ENCODE assay signal across 28 mouse cellular contexts in the genomic region with DNA sequence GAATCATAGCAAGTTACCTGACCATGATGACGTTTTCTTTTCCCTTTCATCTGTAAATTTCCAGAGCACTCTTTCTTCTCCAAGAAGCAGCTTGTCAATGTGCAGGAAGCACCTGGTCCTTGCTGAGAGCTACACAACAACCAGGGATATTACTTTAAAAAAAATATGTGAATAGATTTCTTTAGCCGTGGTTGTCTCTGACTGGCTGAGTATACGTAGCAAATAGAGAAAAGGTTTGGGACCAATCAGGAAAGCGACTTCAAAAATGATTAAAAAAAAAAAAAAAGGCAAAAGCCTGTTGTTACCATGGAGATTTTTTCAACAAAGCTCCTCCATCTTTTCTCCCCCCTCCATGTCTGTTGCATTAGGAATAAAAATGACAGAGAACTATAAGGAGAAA.
DNase-seq lines count a peak whose midpoint lies in the region; ATAC-seq and TF ChIP-seq lines count a peak whose summit lies in the region.
"Had no signal": no experiment of that assay in that cellular context is flagged by ENCODE, and none has a peak within 500 bp of the region (broad histone marks: within the 10 kb centered on the region; RNA-seq: fewer than 3 reads in every experiment).

No protein-coding gene starts in this region.

- no peak overlapping the region for H3K9ac ChIP-seq in forebrain, embryonic 15.5 days (replicated peaks)
- H3K9ac ChIP-seq in forebrain, embryonic 11.5 days (ENCODE audit: low read length), result no peak overlapping the region
- H3K9ac ChIP-seq in hindbrain, postnatal 0 days (replicated peaks; ENCODE audit: low read length), result no peak overlapping the region
- H3K9ac ChIP-seq in hindbrain, embryonic 12.5 days, result no peak overlapping the region
- peak overlapping the region; percentile 31; the same call in 1 of the 2 replicates for H3K9ac ChIP-seq in midbrain, embryonic 16.5 days (ENCODE audit: low read depth, low read length)
- H3K9ac ChIP-seq: embryonic facial prominence, embryonic 12.5 days; liver, embryonic 15.5 days; lung, embryonic 15.5 days; neural tube, embryonic 12.5 days; stomach, embryonic 15.5 days had no signal

- H3K4me2 ChIP-seq in forebrain, embryonic 15.5 days (replicated peaks), result no peak overlapping the region
- H3K4me2 ChIP-seq in forebrain, embryonic 11.5 days (ENCODE audit: low read depth, low read length, severe bottlenecking), result no peak overlapping the region
- no peak overlapping the region for H3K4me2 ChIP-seq in hindbrain, postnatal 0 days (ENCODE audit: low read depth, low read length)
- H3K4me2 ChIP-seq in hindbrain, embryonic 12.5 days (replicated peaks), result no peak overlapping the region
- H3K4me2 ChIP-seq in midbrain, embryonic 16.5 days (ENCODE audit: low read length), result peak overlapping the region; percentile 26; the same call in 1 of the 2 replicates
- H3K4me2 ChIP-seq: embryonic facial prominence, embryonic 12.5 days; liver, embryonic 15.5 days; lung, embryonic 15.5 days; neural tube, embryonic 12.5 days; stomach, embryonic 15.5 days had no signal

- H3K4me1 ChIP-seq in forebrain, embryonic 15.5 days, result no peaks in the 10 kb centered on the region
- no peaks in the 10 kb centered on the region for H3K4me1 ChIP-seq in forebrain, embryonic 11.5 days (replicated peaks; ENCODE audit: control insufficient read depth, insufficient read depth, low read length)
- no peaks in the 10 kb centered on the region for H3K4me1 ChIP-seq in hindbrain, postnatal 0 days (ENCODE audit: insufficient read depth, low read length)
- H3K4me1 ChIP-seq in hindbrain, embryonic 12.5 days, result no peaks in the 10 kb centered on the region
- H3K4me1 ChIP-seq in midbrain, embryonic 16.5 days (ENCODE audit: control insufficient read depth, insufficient read depth, low read length), result no peaks in the 10 kb centered on the region
- H3K4me1 ChIP-seq: embryonic facial prominence, embryonic 12.5 days; limb, embryonic 10.5 days; liver, embryonic 15.5 days; lung, embryonic 15.5 days; megakaryocyte, embryonic 14.5 days; neural tube, embryonic 12.5 days; stomach, embryonic 15.5 days had no signal

- DNase-seq in forebrain, embryonic 11.5 days (ENCODE audit: low spot score), result no peak
- peak; percentile 5 for DNase-seq in hindbrain, postnatal 0 days (ENCODE audit: low spot score)
- peak; percentile 36 for DNase-seq in brain, adult 2 months (ENCODE audit: low read depth, low spot score)
- no peak for DNase-seq in ovary, postnatal 14 days (ENCODE audit: low spot score)
- DNase-seq: adrenal gland, postnatal 14 days; cerebellum, adult 11-12 months; cerebellum, postnatal 10 days; gastrocnemius, adult 2 months; kidney, adult 18-20 months; kidney, postnatal 4 days; layer of hippocampus, adult 9-11 months; liver; lung, postnatal 36 days; right cerebral cortex, adult 18-20 months; right cerebral cortex, postnatal 4 days; thymus, adult 18-20 months; thymus, postnatal 36 days had no signal

- no peak overlapping the region; the same call in 1 of the 2 replicates for H3K27ac ChIP-seq in forebrain, embryonic 15.5 days (replicated peaks)
- H3K27ac ChIP-seq in forebrain, embryonic 11.5 days (ENCODE audit: low read depth, low read length), result no peak overlapping the region
- 0 out of 2 replicates have a peak overlapping the region, but pooled peaks have one; percentile 26 for H3K27ac ChIP-seq in hindbrain, postnatal 0 days
- no peak overlapping the region for H3K27ac ChIP-seq in hindbrain, embryonic 12.5 days
- peak overlapping the region; percentile 70 for H3K27ac ChIP-seq in midbrain, embryonic 16.5 days (ENCODE audit: low read length)
- H3K27ac ChIP-seq: embryonic facial prominence, embryonic 12.5 days; gastrocnemius, adult 2 months; limb, embryonic 10.5 days; liver, embryonic 15.5 days; lung, embryonic 15.5 days; neural tube, embryonic 12.5 days; stomach, embryonic 15.5 days had no signal

- no peaks in the 10 kb centered on the region for H3K9me3 ChIP-seq in forebrain, embryonic 15.5 days
- no peaks in the 10 kb centered on the region for H3K9me3 ChIP-seq in forebrain, embryonic 11.5 days (ENCODE audit: control insufficient read depth, low read length)
- no peaks in the 10 kb centered on the region for H3K9me3 ChIP-seq in hindbrain, postnatal 0 days (ENCODE audit: low read length)
- H3K9me3 ChIP-seq in hindbrain, embryonic 12.5 days (replicated peaks), result no peaks in the 10 kb centered on the region
- no peaks in the 10 kb centered on the region for H3K9me3 ChIP-seq in midbrain, embryonic 16.5 days (replicated peaks; ENCODE audit: control insufficient read depth, low read length, poor library complexity, severe bottlenecking)
- H3K9me3 ChIP-seq: embryonic facial prominence, embryonic 12.5 days; limb, embryonic 10.5 days; liver, embryonic 15.5 days; lung, embryonic 15.5 days; megakaryocyte, embryonic 14.5 days; neural tube, embryonic 12.5 days; stomach, embryonic 15.5 days had no signal

- no peaks in the 10 kb centered on the region for H3K36me3 ChIP-seq in forebrain, embryonic 15.5 days
- no peaks in the 10 kb centered on the region for H3K36me3 ChIP-seq in forebrain, embryonic 11.5 days (ENCODE audit: control insufficient read depth, insufficient read depth, low read length)
- H3K36me3 ChIP-seq in hindbrain, postnatal 0 days (ENCODE audit: insufficient read depth, low read length), result no peaks in the 10 kb centered on the region
- H3K36me3 ChIP-seq in hindbrain, embryonic 12.5 days, result no peaks in the 10 kb centered on the region
- no peaks in the 10 kb centered on the region for H3K36me3 ChIP-seq in midbrain, embryonic 16.5 days (ENCODE audit: control insufficient read depth, insufficient read depth, low read length)
- H3K36me3 ChIP-seq: embryonic facial prominence, embryonic 12.5 days; limb, embryonic 10.5 days; liver, embryonic 15.5 days; lung, embryonic 15.5 days; neural tube, embryonic 12.5 days; stomach, embryonic 15.5 days had no signal

- no peak for TF ChIP-seq CTCF in hindbrain, postnatal 0 days (IDR thresholded peaks at IDR 0.05; ENCODE audit: low read depth)

- WGBS in forebrain, embryonic 15.5 days, result 54% methylated on average over 4 of the region's 4 CpGs
- 70% methylated on average over 4 of the region's 4 CpGs for WGBS in forebrain, embryonic 11.5 days
- WGBS in hindbrain, postnatal 0 days, result 55% methylated on average over 4 of the region's 4 CpGs
- whole genome bisulfite sequencing in hindbrain, embryonic 12.5 days, result 70% methylated on average over 4 of the region's 4 CpGs
- 54% methylated on average over 4 of the region's 4 CpGs for WGBS in midbrain, embryonic 16.5 days

- H3K27me3 ChIP-seq in forebrain, embryonic 15.5 days, result no peaks in the 10 kb centered on the region
- no peaks in the 10 kb centered on the region for H3K27me3 ChIP-seq in forebrain, embryonic 11.5 days (ENCODE audit: control insufficient read depth, insufficient read depth, low read length)
- no peaks in the 10 kb centered on the region for H3K27me3 ChIP-seq in hindbrain, postnatal 0 days (ENCODE audit: insufficient read depth, low read length)
- no peaks in the 10 kb centered on the region for H3K27me3 ChIP-seq in hindbrain, embryonic 12.5 days
- H3K27me3 ChIP-seq in midbrain, embryonic 16.5 days (ENCODE audit: control insufficient read depth, insufficient read depth, low read depth, low read length), result no peaks in the 10 kb centered on the region
- H3K27me3 ChIP-seq: embryonic facial prominence, embryonic 12.5 days; liver, embryonic 15.5 days; lung, embryonic 15.5 days; megakaryocyte, embryonic 14.5 days; neural tube, embryonic 12.5 days; stomach, embryonic 15.5 days had no signal

- no peak overlapping the region for H3K4me3 ChIP-seq in forebrain, embryonic 15.5 days
- H3K4me3 ChIP-seq in forebrain, embryonic 11.5 days (ENCODE audit: low read depth, low read length), result no peak overlapping the region
- peak overlapping the region; percentile 14; the same call in 1 of the 2 replicates for H3K4me3 ChIP-seq in hindbrain, postnatal 0 days (ENCODE audit: low read length)
- no peak overlapping the region for H3K4me3 ChIP-seq in hindbrain, embryonic 12.5 days
- H3K4me3 ChIP-seq in midbrain, embryonic 16.5 days (ENCODE audit: low read depth, low read length), result peak overlapping the region; percentile 34
- H3K4me3 ChIP-seq: embryonic facial prominence, embryonic 12.5 days; gastrocnemius, adult 2 months; limb, embryonic 10.5 days; liver, embryonic 15.5 days; lung, embryonic 15.5 days; megakaryocyte, embryonic 14.5 days; neural tube, embryonic 12.5 days; stomach, embryonic 15.5 days had no signal

- 0 out of 2 replicates have a peak, but pooled peaks have one; percentile 8 for ATAC-seq in forebrain, embryonic 15.5 days (replicated peaks)
- no peak for ATAC-seq in forebrain, embryonic 11.5 days (replicated peaks; ENCODE audit: low FRiP score)
- ATAC-seq in hindbrain, postnatal 0 days, result peak; percentile 35; the same call in 1 of the 2 replicates
- no peak for ATAC-seq in hindbrain, embryonic 12.5 days (ENCODE audit: low FRiP score)
- ATAC-seq in midbrain, embryonic 16.5 days, result no peak; the same call in 1 of the 2 replicates
- ATAC-seq: inflammation-experienced regulatory T-cells, adult 6 months had no signal

Comparison
In these comparisons a context has a peak if more than half of its experiments do, and no peak if none do; other contexts are left out.
1. ATAC-seq: peak in forebrain, embryonic 15.5 days (single experiment) and hindbrain, postnatal 0 days (single experiment); none in forebrain, embryonic 11.5 days (single experiment), hindbrain, embryonic 12.5 days (single experiment) and midbrain, embryonic 16.5 days (single experiment).
2. H3K27ac ChIP-seq: peak in hindbrain, postnatal 0 days (single experiment) and midbrain, embryonic 16.5 days (single experiment); none in forebrain, embryonic 15.5 days (single experiment), forebrain, embryonic 11.5 days (single experiment) and hindbrain, embryonic 12.5 days (single experiment).
3. H3K4me3 ChIP-seq: peak in hindbrain, postnatal 0 days (single experiment) and midbrain, embryonic 16.5 days (single experiment); none in forebrain, embryonic 15.5 days (single experiment), forebrain, embryonic 11.5 days (single experiment) and hindbrain, embryonic 12.5 days (single experiment).
4. DNase-seq: peak in hindbrain, postnatal 0 days (single experiment) and brain, adult 2 months (single experiment); none in forebrain, embryonic 11.5 days (single experiment) and ovary, postnatal 14 days (single experiment).